Comparison of ENCODE assay signal across 25 mouse cellular contexts in genomic region chr1:38251448-38251847, GRCm38 (mm10).
DNase-seq lines count a peak whose midpoint lies in the region; ATAC-seq and TF ChIP-seq lines count a peak whose summit lies in the region.
"Had no signal": no experiment of that assay in that cellular context is flagged by ENCODE, and none has a peak within 500 bp of the region (broad histone marks: within the 10 kb centered on the region; RNA-seq: fewer than 3 reads in every experiment).

No protein-coding gene starts in this region.

- H3K4me2 ChIP-seq in hindbrain, embryonic 11.5 days (replicated peaks; ENCODE audit: low read depth, low read length) = no peak overlapping the region
- no peak overlapping the region for H3K4me2 ChIP-seq in intestine, embryonic 15.5 days (replicated peaks)
- H3K4me2 ChIP-seq in intestine, postnatal 0 days (replicated peaks; ENCODE audit: low read depth) = peak overlapping the region; percentile 48
- H3K4me2 ChIP-seq: embryonic facial prominence, embryonic 12.5 days; forebrain, embryonic 13.5 days; forebrain, embryonic 15.5 days had no signal

- H3K27me3 ChIP-seq in hindbrain, embryonic 10.5 days (ENCODE audit: insufficient read depth, poor library complexity, severe bottlenecking) = no peaks in the 10 kb centered on the region
- H3K27me3 ChIP-seq in hindbrain, embryonic 11.5 days (ENCODE audit: control insufficient read depth, insufficient read depth, low read length) = no peaks in the 10 kb centered on the region
- no peaks in the 10 kb centered on the region for H3K27me3 ChIP-seq in intestine, embryonic 15.5 days (replicated peaks)
- no peaks in the 10 kb centered on the region for H3K27me3 ChIP-seq in intestine, postnatal 0 days (replicated peaks; ENCODE audit: control insufficient read depth, insufficient read depth, low read length)
- H3K27me3 ChIP-seq: CH12.LX; embryonic facial prominence, embryonic 12.5 days; forebrain, embryonic 13.5 days; forebrain, embryonic 15.5 days; Patski had no signal

- no peak for ATAC-seq in hindbrain, embryonic 11.5 days (ENCODE audit: low FRiP score)
- peak; percentile 24; the same call in 1 of the 2 replicates for ATAC-seq in intestine, embryonic 15.5 days
- peak; percentile 74 for ATAC-seq in intestine, postnatal 0 days
- ATAC-seq in cerebellum, adult (ENCODE audit: insufficient number of reproducible peaks, low FRiP score, low TSS enrichment) = no peak
- ATAC-seq: activated CD4-positive, CD25-positive, alpha-beta regulatory T cell, adult 4 months; CD4-positive, CD25-positive, alpha-beta regulatory T cell, adult 4 months; forebrain, embryonic 13.5 days; forebrain, embryonic 15.5 days; forebrain, postnatal 0 days; Patski had no signal

- no peaks in the 10 kb centered on the region; the same call in 1 of the 2 replicates for H3K36me3 ChIP-seq in hindbrain, embryonic 10.5 days
- H3K36me3 ChIP-seq in hindbrain, embryonic 11.5 days (ENCODE audit: control insufficient read depth, insufficient read depth, low read length) = no peaks in the 10 kb centered on the region
- H3K36me3 ChIP-seq in intestine, embryonic 15.5 days = no peaks in the 10 kb centered on the region
- no peaks in the 10 kb centered on the region for H3K36me3 ChIP-seq in intestine, postnatal 0 days (ENCODE audit: control insufficient read depth, insufficient read depth)
- H3K36me3 ChIP-seq: embryonic facial prominence, embryonic 10.5 days; embryonic facial prominence, embryonic 12.5 days; forebrain, embryonic 15.5 days; G1E had no signal

- TF ChIP-seq CTCF in intestine, postnatal 0 days (IDR thresholded peaks at IDR 0.05; ENCODE audit: low read depth) = no peak

- no peak overlapping the region for H3K4me3 ChIP-seq in hindbrain, embryonic 10.5 days
- no peak overlapping the region for H3K4me3 ChIP-seq in hindbrain, embryonic 11.5 days (ENCODE audit: low read depth, low read length)
- H3K4me3 ChIP-seq in intestine, embryonic 15.5 days (replicated peaks) = no peak overlapping the region
- H3K4me3 ChIP-seq in intestine, postnatal 0 days (ENCODE audit: low read depth, low read length) = no peak overlapping the region
- H3K4me3 ChIP-seq: embryonic facial prominence, embryonic 10.5 days; embryonic facial prominence, embryonic 12.5 days; forebrain, embryonic 13.5 days; forebrain, embryonic 15.5 days had no signal

- 94% methylated on average over 11 of the region's 11 CpGs for WGBS in hindbrain, embryonic 10.5 days
- 94% methylated on average over 11 of the region's 11 CpGs for WGBS in hindbrain, embryonic 11.5 days
- 85% methylated on average over 11 of the region's 11 CpGs for WGBS in intestine, embryonic 15.5 days
- 62% methylated on average over 11 of the region's 11 CpGs for WGBS in intestine, postnatal 0 days

- 0 out of 2 replicates have a peak overlapping the region, but pooled peaks have one; percentile 12 for H3K27ac ChIP-seq in hindbrain, embryonic 10.5 days
- H3K27ac ChIP-seq in hindbrain, embryonic 11.5 days (ENCODE audit: low read depth, low read length) = no peak overlapping the region
- H3K27ac ChIP-seq in intestine, embryonic 15.5 days = 0 out of 2 replicates have a peak overlapping the region, but pooled peaks have one; percentile 17
- 0 out of 2 replicates have a peak overlapping the region, but pooled peaks have one; percentile 41 for H3K27ac ChIP-seq in intestine, postnatal 0 days (ENCODE audit: low read depth, low read length)
- H3K27ac ChIP-seq: embryonic facial prominence, embryonic 10.5 days; forebrain, embryonic 13.5 days; forebrain, embryonic 15.5 days had no signal

- no peak for DNase-seq in hindbrain, embryonic 10.5 days (ENCODE audit: low spot score)
- DNase-seq in hindbrain, embryonic 11.5 days (ENCODE audit: low spot score) = no peak
- DNase-seq: adrenal gland, adult 8-10 months; adrenal gland, postnatal 14 days; adrenal gland, postnatal 36 days; B cell, adult 2 months; cerebellum, adult 11 months; cerebellum, adult 18-20 months; cerebellum, adult 8-10 months; cerebellum, adult 9-11 months; cerebellum, postnatal 14 days; cerebellum, postnatal 36 days; forebrain, postnatal 0 days had no signal

- H3K4me1 ChIP-seq in hindbrain, embryonic 10.5 days (replicated peaks) = peaks cover 13% of the 10 kb centered on the region; the same call in 1 of the 2 replicates
- no peaks in the 10 kb centered on the region for H3K4me1 ChIP-seq in hindbrain, embryonic 11.5 days (replicated peaks; ENCODE audit: control insufficient read depth, insufficient read depth, low read length)
- H3K4me1 ChIP-seq in intestine, embryonic 15.5 days (replicated peaks) = peaks cover 17% of the 10 kb centered on the region; the same call in 1 of the 2 replicates
- peaks cover 7% of the 10 kb centered on the region; the same call in 1 of the 2 replicates for H3K4me1 ChIP-seq in intestine, postnatal 0 days (replicated peaks; ENCODE audit: control insufficient read depth, insufficient read depth, low read length)
- H3K4me1 ChIP-seq: forebrain, embryonic 13.5 days had no signal

- H3K9me3 ChIP-seq in hindbrain, embryonic 10.5 days = no peaks in the 10 kb centered on the region
- H3K9me3 ChIP-seq in hindbrain, embryonic 11.5 days (ENCODE audit: control insufficient read depth, low read length) = no peaks in the 10 kb centered on the region
- no peaks in the 10 kb centered on the region for H3K9me3 ChIP-seq in intestine, embryonic 15.5 days
- no peaks in the 10 kb centered on the region for H3K9me3 ChIP-seq in intestine, postnatal 0 days (ENCODE audit: control insufficient read depth)
- H3K9me3 ChIP-seq: embryonic facial prominence, embryonic 10.5 days; embryonic facial prominence, embryonic 12.5 days; forebrain, embryonic 13.5 days; forebrain, embryonic 15.5 days; G1E had no signal

- no peak overlapping the region for H3K9ac ChIP-seq in hindbrain, embryonic 11.5 days (ENCODE audit: low read depth, low read length)
- H3K9ac ChIP-seq in intestine, embryonic 15.5 days = no peak overlapping the region
- no peak overlapping the region for H3K9ac ChIP-seq in intestine, postnatal 0 days (ENCODE audit: low read depth, low read length)
- H3K9ac ChIP-seq: embryonic facial prominence, embryonic 12.5 days; forebrain, embryonic 13.5 days; forebrain, embryonic 15.5 days; forebrain, postnatal 0 days had no signal

Comparison
In these comparisons a context has a peak if more than half of its experiments do, and no peak if none do; other contexts are left out.
1. ATAC-seq: peak in intestine, embryonic 15.5 days (single experiment) and intestine, postnatal 0 days (single experiment); none in hindbrain, embryonic 11.5 days (single experiment) and cerebellum, adult (single experiment).